Mouse (Mus musculus): ENCODE measurements around the gene Abcb9.

DNA sequence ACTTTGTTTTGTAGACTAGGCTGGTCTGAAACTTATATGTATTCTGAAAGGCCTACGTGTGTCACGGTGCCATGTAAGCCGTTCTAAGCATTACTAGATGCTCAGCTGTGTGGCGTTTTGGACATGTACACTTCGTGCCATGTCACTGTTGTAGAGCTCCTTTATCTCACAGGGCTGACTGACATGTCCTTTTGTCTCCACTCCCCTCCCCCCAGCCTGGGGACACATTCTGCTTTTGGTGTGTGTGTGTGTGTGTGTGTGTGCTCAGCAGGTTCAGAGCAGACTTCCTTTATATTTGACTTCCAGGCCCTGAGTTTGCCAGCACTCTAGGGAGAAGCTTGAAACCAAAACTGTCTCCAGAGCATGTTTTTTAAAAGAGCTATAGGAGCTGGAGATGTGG, 58.8 kb downstream of the Abcb9 start:
- TF ChIP-seq POLR2A (IDR thresholded peaks at IDR 0.05; ENCODE audit: low read depth, low read length), result no peak
- TF ChIP-seq CTCF (IDR thresholded peaks at IDR 0.05; ENCODE audit: borderline replicate concordance, insufficient read depth, low read length), result no peak
